Mouse (Mus musculus) hindbrain, embryonic 16.5 days (tissue): ENCODE measurements around the gene Itpa. TPM values are rescaled to one million over a fixed set of nuclear protein-coding genes. Genes with fewer than 3 reads are reported as not detected.

Source experiments
- ATAC-seq: fragments of 200-750 bp; cut with Nextera tagmentation; 2 replicates; pipeline ENCODE4 v1.8.0; 2017; ENCODE audit warnings: moderate TSS enrichment, moderate library complexity
- H3K27ac ChIP-seq: fragments of 300-500 bp; sonication (generic); 2 replicates; pipeline ENCODE4 v1.5.1; 2014; ENCODE audit warnings: low read depth, mild to moderate bottlenecking, control low read depth, low read length, moderate library complexity
- H3K27me3 ChIP-seq: fragments of 300-500 bp; sonication (generic); replicated peaks from 2 replicates; pipeline ENCODE4 v1.6.1; 2014; ENCODE audit warnings: low read length; ENCODE audit not compliant: control insufficient read depth, insufficient read depth
- H3K36me3 ChIP-seq: fragments of 300-500 bp; sonication (generic); 2 replicates; pipeline ENCODE4 v1.6.1; 2014; ENCODE audit warnings: mild to moderate bottlenecking, low read length, moderate library complexity, mixed read lengths; ENCODE audit not compliant: control insufficient read depth, insufficient read depth
- H3K4me1 ChIP-seq: fragments of 300-500 bp; sonication (generic); 2 replicates; pipeline ENCODE4 v1.6.1; 2014; ENCODE audit warnings: low read depth, low read length; ENCODE audit not compliant: control insufficient read depth, insufficient read depth
- H3K4me2 ChIP-seq: fragments of 300-500 bp; sonication (generic); 2 replicates; pipeline ENCODE4 v1.6.1; 2014; ENCODE audit warnings: mild to moderate bottlenecking, low read length, control low read depth, moderate library complexity
- H3K4me3 ChIP-seq: fragments of 300-500 bp; sonication (generic); 2 replicates; pipeline ENCODE4 v1.5.1; 2014; ENCODE audit warnings: mild to moderate bottlenecking, low read length, control low read depth, moderate library complexity
- H3K9ac ChIP-seq: fragments of 300-500 bp; sonication (generic); 2 replicates; pipeline ENCODE4 v1.6.1; 2014; ENCODE audit warnings: low read depth, mild to moderate bottlenecking, control low read depth, low read length, moderate library complexity
- H3K9me3 ChIP-seq: fragments of 300-500 bp; sonication (generic); 2 replicates; pipeline ENCODE4 v1.6.1; 2014; ENCODE audit warnings: mild to moderate bottlenecking, low read length, moderate library complexity; ENCODE audit not compliant: control insufficient read depth
- WGBS: fragments of 180-500 bp; shearing (Covaris S2); extraction: QIAGEN DNeasy Blood & Tissue Kit; methylation state at CpG from one replicate; pipeline ENCODE4 v1.1.7; 2014; 5-methylcytosine and 5-hydroxymethylcytosine counted together
- polyA plus RNA-seq: library from polyadenylated mRNA; unstranded; fragments of >200 nt; fragmentation: Nextera tagmentation; extraction: Ambion mirVana; gene quantifications from 2 replicates; pipeline ENCODE4 v1.2.1, GENCODE M21; 2015

Itpa gene
- polyA plus RNA-seq, 1 experiment from 2014 or later = 128 TPM

GRCm38 (mm10) chr2:130677211-130677610 is 9.8 kb downstream of the Itpa start:
- no peaks in the 10 kb centered on the region for H3K4me1 ChIP-seq
- 94% methylated on average over 10 of the region's 10 CpGs for WGBS

GRCm38 (mm10) chr2:130679154-130679553 is 11.7 kb downstream of the Itpa start:
- 96% methylated on average over 12 of the region's 12 CpGs for WGBS
- no peak for ATAC-seq
- H3K9ac ChIP-seq = no peak overlapping the region
- no peak overlapping the region for H3K4me2 ChIP-seq
- peaks cover 59% of the 10 kb centered on the region for H3K36me3 ChIP-seq
- no peaks in the 10 kb centered on the region for H3K9me3 ChIP-seq
- H3K27ac ChIP-seq = no peak overlapping the region
- H3K4me3 ChIP-seq = no peak overlapping the region
- no peaks in the 10 kb centered on the region for H3K27me3 ChIP-seq
- no peaks in the 10 kb centered on the region for H3K4me1 ChIP-seq

More at GRCm38 (mm10) chr2:130677211-130677610, 9.8 kb downstream of the Itpa start:
- Histone ChIP-seq H3K36me3 (peaks cover 69% of the 10 kb centered on the region), H3K4me2 (no peak overlapping the region), H3K27ac (no peak overlapping the region), H3K9me3 (no peaks in the 10 kb centered on the region), H3K4me3 (no peak overlapping the region), H3K9ac (no peak overlapping the region), H3K27me3 (no peaks in the 10 kb centered on the region)
- no peak for ATAC-seq

GRCm38 (mm10) chr2:130679899-130680298 is 12.5 kb downstream of the Itpa start:
- no peak overlapping the region for H3K9ac ChIP-seq
- peaks cover 53% of the 10 kb centered on the region for H3K36me3 ChIP-seq
- WGBS = 91% methylated on average over 6 of the region's 6 CpGs
- no peaks in the 10 kb centered on the region for H3K4me1 ChIP-seq
- H3K27ac ChIP-seq = no peak overlapping the region
- no peaks in the 10 kb centered on the region for H3K27me3 ChIP-seq
- ATAC-seq = no peak
- no peak overlapping the region for H3K4me2 ChIP-seq
- no peak overlapping the region for H3K4me3 ChIP-seq
- H3K9me3 ChIP-seq = no peaks in the 10 kb centered on the region

- Histone ChIP-seq H3K27me3 (no peaks in the 10 kb centered on the region), H3K9me3 (no peaks in the 10 kb centered on the region), H3K36me3 (peaks cover 42% of the 10 kb centered on the region)
Observed at GRCm38 (mm10) chr2:130681531-130681930, 14.1 kb downstream of the Itpa start.

GRCm38 (mm10) chr2:130685426-130685825 is 18.0 kb downstream of the Itpa start:
- H3K4me3 ChIP-seq = no peak overlapping the region
- WGBS = 86% methylated on average over 9 of the region's 9 CpGs
- peaks cover 11% of the 10 kb centered on the region for H3K36me3 ChIP-seq
- ATAC-seq = no peak
- H3K9me3 ChIP-seq = no peaks in the 10 kb centered on the region
- no peaks in the 10 kb centered on the region for H3K27me3 ChIP-seq
- H3K4me2 ChIP-seq = no peak overlapping the region
- H3K4me1 ChIP-seq = no peaks in the 10 kb centered on the region
- no peak overlapping the region for H3K27ac ChIP-seq
- no peak overlapping the region for H3K9ac ChIP-seq

More at GRCm38 (mm10) chr2:130681531-130681930, 14.1 kb downstream of the Itpa start:
- Histone ChIP-seq H3K27ac (no peak overlapping the region), H3K4me2 (no peak overlapping the region), H3K4me3 (no peak overlapping the region), H3K4me1 (no peaks in the 10 kb centered on the region), H3K9ac (no peak overlapping the region)
- no peak for ATAC-seq
- 84% methylated on average over 3 of the region's 3 CpGs for WGBS

- no peak for ATAC-seq
- 84% methylated on average over 2 of the region's 2 CpGs for WGBS
- Histone ChIP-seq H3K4me3 (no peak overlapping the region), H3K9ac (no peak overlapping the region), H3K4me1 (no peaks in the 10 kb centered on the region), H3K36me3 (no peaks in the 10 kb centered on the region), H3K4me2 (no peak overlapping the region), H3K27me3 (no peaks in the 10 kb centered on the region), H3K27ac (no peak overlapping the region), H3K9me3 (no peaks in the 10 kb centered on the region)
Observed at GRCm38 (mm10) chr2:130689011-130689410, 21.6 kb downstream of the Itpa start.

GRCm38 (mm10) chr2:130693563-130693962 is 26.2 kb downstream of the Itpa start:
- WGBS = 57% methylated on average over 3 of the region's 3 CpGs
- H3K27me3 ChIP-seq = peaks cover 25% of the 10 kb centered on the region
- no peak overlapping the region for H3K9ac ChIP-seq
- no peak for ATAC-seq
- peaks cover 15% of the 10 kb centered on the region for H3K4me1 ChIP-seq
- H3K4me3 ChIP-seq = no peak overlapping the region
- no peak overlapping the region for H3K4me2 ChIP-seq
- H3K9me3 ChIP-seq = no peaks in the 10 kb centered on the region
- H3K27ac ChIP-seq = no peak overlapping the region
- H3K36me3 ChIP-seq = no peaks in the 10 kb centered on the region

- Histone ChIP-seq H3K4me2 (peak overlapping the region; percentile 100), H3K36me3 (no peaks in the 10 kb centered on the region), H3K9ac (peak overlapping the region; percentile 64), H3K4me1 (peaks cover 15% of the 10 kb centered on the region), H3K27me3 (peaks cover 27% of the 10 kb centered on the region), H3K9me3 (no peaks in the 10 kb centered on the region), H3K4me3 (peak overlapping the region; percentile 60), H3K27ac (no peak overlapping the region)
- 1% methylated on average over 31 of the region's 31 CpGs for WGBS
- peak; percentile 9 for ATAC-seq
Observed at GRCm38 (mm10) chr2:130696700-130697152, 29.3 kb downstream of the Itpa start.

- no peaks in the 10 kb centered on the region for H3K9me3 ChIP-seq
- H3K27ac ChIP-seq = no peak within 1 kb of the TSS
- no peaks in the 10 kb centered on the region for H3K36me3 ChIP-seq
- H3K4me3 ChIP-seq = peak within 1 kb of the TSS; percentile 60
- peak within 1 kb of the TSS; percentile 64 for H3K9ac ChIP-seq
- peak; percentile 69 for ATAC-seq
- H3K4me1 ChIP-seq = peaks cover 15% of the 10 kb centered on the region
- H3K4me2 ChIP-seq = peak within 1 kb of the TSS; percentile 100
- H3K27me3 ChIP-seq = peaks cover 27% of the 10 kb centered on the region
- WGBS = 0% methylated on average over 58 of the region's 65 CpGs
Observed at GRCm38 (mm10) chr2:130697153-130697810, 29.9 kb downstream of the Itpa start, which contains the start of gene Slc4a11. TSS of gene Slc4a11 (minus strand) at chr2:130697519.
